Mouse (Mus musculus): ENCODE measurements around the gene Sesn1. TPM values are rescaled to one million over a fixed set of nuclear protein-coding genes. Genes with fewer than 3 reads are reported as not detected.

The Sesn1 gene
- polyA plus RNA-seq, 1 experiment = 34.8 TPM

DNA sequence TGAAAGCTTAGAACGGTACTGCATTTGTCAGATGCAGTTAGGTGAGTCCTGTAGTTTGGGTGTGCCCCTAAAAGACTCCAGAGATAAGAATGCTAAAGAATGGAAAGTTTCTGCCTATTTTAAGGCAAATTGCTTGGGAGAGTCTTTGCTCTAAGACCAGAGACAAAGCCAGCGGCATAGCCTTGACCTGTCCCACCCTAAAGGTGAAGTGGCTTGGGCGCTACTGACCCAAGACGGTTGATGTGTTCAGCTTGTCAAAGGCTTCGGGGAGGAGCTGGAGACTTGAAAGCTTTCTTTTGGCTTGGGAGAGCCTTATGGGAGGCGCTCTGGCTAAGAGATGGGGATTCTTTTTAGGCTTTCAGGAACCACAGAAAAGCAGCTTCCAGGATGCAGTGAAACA lies 17.4 kb upstream of the Sesn1 start:
- no peaks in the 10 kb centered on the region for H3K27me3 ChIP-seq (ENCODE audit: control insufficient read depth, insufficient read depth, low read length)
- H3K4me3 ChIP-seq (ENCODE audit: extremely low read depth, insufficient read depth, insufficient read length) = no peak overlapping the region
- TF ChIP-seq CTCF (IDR thresholded peaks at IDR 0.05; ENCODE audit: extremely low read depth, insufficient read depth, insufficient read length, insufficient replicate concordance) (no peak), POLR2A (IDR thresholded peaks at IDR 0.05; ENCODE audit: low read depth, low read length) (no peak)
- DNase-seq (ENCODE audit: low read depth in 1 of 2, low spot score in 2 of 2) = no peak
- WGBS = 95% methylated on average over 6 of the region's 6 CpGs
- no peaks in the 10 kb centered on the region for H3K36me3 ChIP-seq (ENCODE audit: control insufficient read depth, insufficient read depth, low read length)
- H3K27ac ChIP-seq (ENCODE audit: insufficient read depth, low read length) = no peak overlapping the region
- H3K4me1 ChIP-seq (ENCODE audit: control insufficient read depth, insufficient read depth, insufficient read length) = no peaks in the 10 kb centered on the region

DNA sequence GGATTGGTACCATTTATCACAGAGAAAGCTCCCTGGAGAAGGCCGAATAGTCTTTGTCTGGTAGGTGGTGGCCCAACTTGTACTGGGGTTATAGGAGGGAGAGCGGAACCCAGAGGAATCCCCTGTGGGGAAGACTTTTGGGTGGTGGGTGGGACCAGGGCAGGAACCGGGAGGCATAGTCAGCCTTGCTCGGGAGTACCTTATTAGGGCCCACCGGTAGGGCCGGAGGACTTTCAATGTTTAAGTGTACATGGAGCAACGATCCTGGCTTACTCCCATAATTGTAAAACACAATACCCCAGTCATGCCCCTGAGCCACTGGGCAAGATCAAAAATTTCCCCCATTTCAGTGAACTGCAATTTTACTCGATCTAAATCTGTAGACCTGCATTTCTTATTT lies 12.5 kb upstream of the Sesn1 start:
- Histone ChIP-seq H3K4me1 (ENCODE audit: control insufficient read depth, insufficient read depth, insufficient read length) (no peaks in the 10 kb centered on the region), H3K4me3 (ENCODE audit: extremely low read depth, insufficient read depth, insufficient read length) (no peak overlapping the region), H3K27me3 (ENCODE audit: control insufficient read depth, insufficient read depth, low read length) (no peaks in the 10 kb centered on the region), H3K27ac (ENCODE audit: insufficient read depth, low read length) (no peak overlapping the region), H3K36me3 (ENCODE audit: control insufficient read depth, insufficient read depth, low read length) (no peaks in the 10 kb centered on the region; the same call in 1 of the 2 replicates)
- DNase-seq (ENCODE audit: low read depth in 1 of 2, low spot score in 2 of 2) = no peak
- TF ChIP-seq POLR2A (IDR thresholded peaks at IDR 0.05; ENCODE audit: low read depth, low read length) (no peak), CTCF (IDR thresholded peaks at IDR 0.05; ENCODE audit: extremely low read depth, insufficient read depth, insufficient read length, insufficient replicate concordance) (no peak)
- WGBS = 95% methylated on average over 8 of the region's 8 CpGs

DNA sequence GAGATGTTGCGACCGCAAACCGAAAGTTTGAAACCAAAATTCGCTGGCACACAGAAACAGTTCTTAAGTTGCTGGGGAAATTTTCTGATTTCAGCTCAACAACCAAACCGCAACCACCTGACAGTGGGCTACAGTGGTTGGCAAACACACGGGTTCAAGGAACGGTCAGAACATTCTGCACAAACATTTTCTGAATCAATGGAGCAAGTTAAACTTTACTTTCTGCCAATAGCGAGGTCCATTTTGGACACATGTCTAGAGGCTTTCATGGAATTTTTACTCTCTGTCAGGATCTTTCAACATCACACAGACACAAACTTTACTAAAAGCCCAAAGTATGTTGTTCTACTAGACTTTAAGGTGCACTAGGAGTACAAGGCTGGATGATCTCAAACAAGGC lies 6.3 kb upstream of the Sesn1 start:
- TF ChIP-seq CTCF (IDR thresholded peaks at IDR 0.05; ENCODE audit: extremely low read depth, insufficient read depth, insufficient read length, insufficient replicate concordance) = no peak
- no peak for TF ChIP-seq POLR2A (IDR thresholded peaks at IDR 0.05; ENCODE audit: low read depth, low read length)
- Histone ChIP-seq H3K36me3 (ENCODE audit: control insufficient read depth, insufficient read depth, low read length) (no peaks in the 10 kb centered on the region; the same call in 1 of the 2 replicates), H3K4me1 (ENCODE audit: control insufficient read depth, insufficient read depth, insufficient read length) (no peaks in the 10 kb centered on the region), H3K27me3 (ENCODE audit: control insufficient read depth, insufficient read depth, low read length) (no peaks in the 10 kb centered on the region), H3K4me3 (ENCODE audit: extremely low read depth, insufficient read depth, insufficient read length) (no peak overlapping the region), H3K27ac (ENCODE audit: insufficient read depth, low read length) (no peak overlapping the region)
- DNase-seq (ENCODE audit: low read depth in 1 of 2, low spot score in 2 of 2) = no peak
- WGBS = 98% methylated on average over 8 of the region's 8 CpGs

DNA sequence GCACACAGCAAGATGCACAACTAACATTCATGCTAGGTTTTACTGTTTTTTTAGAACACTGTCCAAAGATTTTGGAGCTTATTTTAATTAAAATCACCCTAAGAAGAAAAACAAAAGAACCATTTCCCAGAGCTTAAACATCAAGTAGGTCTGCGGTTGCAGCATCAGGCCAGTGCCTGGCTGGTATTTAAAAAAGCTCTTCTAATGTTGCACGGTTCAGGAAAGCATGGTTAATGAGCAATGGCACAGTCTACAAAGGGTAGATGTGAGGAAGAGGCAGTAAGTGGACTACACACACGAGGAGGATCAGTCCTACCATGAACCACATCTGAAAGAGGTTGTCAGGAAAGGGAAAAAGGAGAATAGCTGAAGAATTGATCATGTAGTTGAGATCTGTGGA lies 5.0 kb upstream of the Sesn1 start:
- H3K36me3 ChIP-seq (ENCODE audit: control insufficient read depth, insufficient read depth, low read length) = no peaks in the 10 kb centered on the region; the same call in 1 of the 2 replicates
- 83% methylated on average over 3 of the region's 3 CpGs for WGBS

DNA sequence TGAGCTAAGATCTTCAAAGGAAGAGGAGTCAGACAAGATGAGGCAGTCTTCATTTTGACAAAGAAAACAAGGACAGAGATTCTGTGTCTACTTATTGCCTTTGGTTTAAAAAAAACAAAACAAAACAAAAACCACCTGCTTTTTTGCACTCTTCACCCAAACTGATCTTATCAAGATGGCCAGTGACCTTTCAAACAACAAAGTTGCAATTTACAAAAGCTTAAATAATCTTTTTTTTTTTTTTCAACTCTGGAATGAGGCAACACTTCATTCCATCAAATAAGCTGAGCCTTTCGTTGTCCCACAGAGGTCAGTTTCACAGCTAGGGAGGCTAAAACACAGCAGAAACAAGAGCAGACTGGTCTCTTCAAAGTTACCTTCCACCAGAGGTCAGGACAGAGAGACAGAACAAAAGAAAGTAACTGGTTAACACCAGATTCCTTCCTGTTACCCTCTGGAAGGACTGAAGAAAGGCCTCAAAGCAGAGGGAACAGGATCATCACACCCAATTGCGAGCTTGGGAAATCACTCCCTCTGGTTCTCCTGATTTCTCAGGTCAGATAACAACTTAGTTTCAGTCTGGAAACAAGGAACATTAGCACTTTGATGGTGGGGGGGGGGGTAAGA lies 3.9 kb upstream of the Sesn1 start:
- H3K27ac ChIP-seq (ENCODE audit: insufficient read depth, low read length) = no peak overlapping the region
- peaks cover 4% of the 10 kb centered on the region; the same call in 1 of the 2 replicates for H3K4me1 ChIP-seq (ENCODE audit: control insufficient read depth, insufficient read depth, insufficient read length)
- no peak for DNase-seq (ENCODE audit: low read depth in 1 of 2, low spot score in 2 of 2)
- no peak for TF ChIP-seq CTCF (IDR thresholded peaks at IDR 0.05; ENCODE audit: extremely low read depth, insufficient read depth, insufficient read length, insufficient replicate concordance)
- no peak for TF ChIP-seq POLR2A (IDR thresholded peaks at IDR 0.05; ENCODE audit: low read depth, low read length)
- H3K36me3 ChIP-seq (ENCODE audit: control insufficient read depth, insufficient read depth, low read length) = no peaks in the 10 kb centered on the region; the same call in 1 of the 2 replicates
- H3K4me3 ChIP-seq (ENCODE audit: extremely low read depth, insufficient read depth, insufficient read length) = no peak overlapping the region
- WGBS = 96% methylated on average over 2 of the region's 2 CpGs
- no peaks in the 10 kb centered on the region for H3K27me3 ChIP-seq (ENCODE audit: control insufficient read depth, insufficient read depth, low read length)

More for the DNA sequence above, 5.0 kb upstream of the Sesn1 start:
- no peak for DNase-seq (ENCODE audit: low read depth in 1 of 2, low spot score in 2 of 2)
- no peaks in the 10 kb centered on the region for H3K27me3 ChIP-seq (ENCODE audit: control insufficient read depth, insufficient read depth, low read length)
- H3K27ac ChIP-seq (ENCODE audit: insufficient read depth, low read length) = no peak overlapping the region
- TF ChIP-seq CTCF (IDR thresholded peaks at IDR 0.05; ENCODE audit: extremely low read depth, insufficient read depth, insufficient read length, insufficient replicate concordance) = no peak
- no peak for TF ChIP-seq POLR2A (IDR thresholded peaks at IDR 0.05; ENCODE audit: low read depth, low read length)
- H3K4me1 ChIP-seq (ENCODE audit: control insufficient read depth, insufficient read depth, insufficient read length) = peaks cover 4% of the 10 kb centered on the region; the same call in 1 of the 2 replicates
- no peak overlapping the region for H3K4me3 ChIP-seq (ENCODE audit: extremely low read depth, insufficient read depth, insufficient read length)

DNA sequence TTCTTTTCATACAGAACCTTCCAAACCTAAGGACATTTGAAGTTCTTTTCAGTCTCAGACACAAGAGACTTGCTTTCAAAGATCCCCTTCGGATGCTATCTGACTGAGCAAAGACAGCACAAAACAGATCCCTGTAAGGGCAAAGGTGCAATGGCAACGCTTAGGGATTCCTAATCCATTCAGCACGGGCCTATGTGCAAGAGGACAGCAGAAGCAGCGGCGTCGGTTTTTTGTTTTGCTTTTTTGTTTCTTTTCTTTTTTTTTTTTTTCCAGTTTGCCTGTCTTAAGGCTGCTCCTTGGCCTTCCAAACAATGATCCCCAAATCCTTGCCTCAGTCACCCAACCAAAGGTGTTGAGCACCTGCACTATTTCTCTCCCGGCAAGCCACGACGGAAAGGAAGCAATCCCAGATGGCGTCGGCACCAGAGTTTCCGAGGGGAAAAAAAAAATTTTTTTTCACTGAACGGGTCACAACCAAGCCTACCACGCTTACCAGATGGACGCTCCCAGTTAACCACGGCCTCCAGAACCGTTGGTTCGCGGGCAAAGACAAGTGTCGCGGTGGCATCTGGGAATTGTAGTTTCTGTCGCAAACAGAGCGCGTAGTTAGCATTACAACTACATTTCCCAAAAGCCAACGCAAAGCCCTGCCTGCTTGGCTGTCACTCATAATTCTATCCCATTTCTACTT lies 510 bp upstream of the Sesn1 start:
- Histone ChIP-seq H3K27me3 (ENCODE audit: control insufficient read depth, insufficient read depth, low read length) (no peaks in the 10 kb centered on the region), H3K27ac (ENCODE audit: insufficient read depth, low read length) (peak overlapping the region; percentile 93), H3K36me3 (ENCODE audit: control insufficient read depth, insufficient read depth, low read length) (no peaks in the 10 kb centered on the region), H3K4me1 (ENCODE audit: control insufficient read depth, insufficient read depth, insufficient read length) (peaks cover 6% of the 10 kb centered on the region; the same call in 1 of the 2 replicates), H3K4me3 (ENCODE audit: extremely low read depth, insufficient read depth, insufficient read length) (peak overlapping the region; percentile 83)
- peak in 1 of 2 experiments; percentile 83 for DNase-seq (ENCODE audit: low read depth in 1 of 2, low spot score in 2 of 2)
- TF ChIP-seq CTCF (IDR thresholded peaks at IDR 0.05; ENCODE audit: extremely low read depth, insufficient read depth, insufficient read length, insufficient replicate concordance) = no peak
- no peak for TF ChIP-seq POLR2A (IDR thresholded peaks at IDR 0.05; ENCODE audit: low read depth, low read length)
- 4% methylated on average over 25 of the region's 25 CpGs for WGBS

Measured in spleen, adult 2 months (tissue).